8 mouse cellular contexts compared by ENCODE assay signal in the genomic region with DNA sequence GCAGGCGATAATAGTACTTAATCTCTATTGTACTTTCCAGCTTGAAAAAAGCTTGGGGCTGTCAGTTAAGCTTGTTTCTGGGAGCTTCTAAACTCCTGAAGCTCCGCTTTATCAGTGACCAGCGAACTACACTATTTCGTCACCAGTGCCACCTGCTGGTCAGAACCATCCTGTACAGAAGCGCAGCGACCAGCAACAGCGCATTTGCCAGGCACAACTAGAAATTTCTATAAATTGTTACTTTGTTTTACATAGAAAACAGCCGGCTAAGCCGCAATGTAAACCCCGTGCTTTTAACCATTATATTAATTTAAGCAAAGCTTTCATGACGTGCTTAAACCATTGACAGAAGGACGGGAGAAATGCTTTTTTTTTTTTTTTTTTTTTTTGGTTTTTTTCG. TPM values are rescaled to one million over a fixed set of nuclear protein-coding genes. Genes with fewer than 3 reads are reported as not detected.
DNase-seq lines count a peak whose midpoint lies in the region; ATAC-seq lines count a peak whose summit lies in the region.

No protein-coding gene starts in this region.

- peak overlapping the region; percentile 50 for H3K4me3 ChIP-seq in hindbrain, embryonic 16.5 days (ENCODE audit: low read length)

- peaks cover 10% of the 10 kb centered on the region for H3K36me3 ChIP-seq in hindbrain, embryonic 16.5 days (ENCODE audit: control insufficient read depth, insufficient read depth, low read length)

- peaks cover 6% of the 10 kb centered on the region for H3K9me3 ChIP-seq in hindbrain, embryonic 16.5 days (ENCODE audit: control insufficient read depth, low read length)

- WGBS in hindbrain, embryonic 16.5 days = 4% methylated on average over 13 of the region's 13 CpGs

- peaks cover 10% of the 10 kb centered on the region for H3K27me3 ChIP-seq in hindbrain, embryonic 16.5 days (replicated peaks; ENCODE audit: control insufficient read depth, insufficient read depth, low read length)

- peak overlapping the region; percentile 83 for H3K4me2 ChIP-seq in hindbrain, embryonic 16.5 days (ENCODE audit: low read length)

- H3K9ac ChIP-seq in hindbrain, embryonic 16.5 days (ENCODE audit: low read depth, low read length) = no peak overlapping the region

- DNase-seq in MN1 (ENCODE audit: low spot score) = peak; percentile 26
- peak; percentile 84 for DNase-seq in c-Kit-positive CD71-negative TER-119-negative erythroid progenitor cells, embryonic 14.5 days (ENCODE audit: low read depth)
- DNase-seq in left cerebral cortex, adult 11 months (ENCODE audit: low spot score) = peak; percentile 43
- DNase-seq in lung, postnatal 4 days = peak; percentile 62 to 81
- peak; percentile 70 to 81 for DNase-seq in right cerebral cortex, postnatal 10 days (ENCODE audit: low spot score in 2 of 2)
- DNase-seq in urinary bladder, postnatal 36 days (ENCODE audit: low spot score in 2 of 2) = peak; percentile 44 to 58

- peak; percentile 81 for ATAC-seq in frontal cortex, adult (ENCODE audit: low TSS enrichment)
- 0 out of 2 replicates have a peak, but pooled peaks have one; percentile 46 for ATAC-seq in hindbrain, embryonic 16.5 days

- H3K4me1 ChIP-seq in hindbrain, embryonic 16.5 days (ENCODE audit: control insufficient read depth, insufficient read depth, low read depth, low read length) = peaks cover 4% of the 10 kb centered on the region

- H3K27ac ChIP-seq in hindbrain, embryonic 16.5 days (ENCODE audit: low read depth, low read length) = no peak overlapping the region

RNA-seq across cellular contexts. Expression of a gene that starts 0.9 kb away (rescaled TPM):
- 0.18 and 0.47 TPM in 2 replicates for polyA plus RNA-seq in hindbrain, embryonic 16.5 days (2015; fragmentation: Nextera tagmentation; extraction: Ambion mirVana)

RNA-seq across cellular contexts. Expression of a gene that starts 7.9 kb away (rescaled TPM):
- not detected in 2 replicates for polyA plus RNA-seq in hindbrain, embryonic 16.5 days (2015; fragmentation: Nextera tagmentation; extraction: Ambion mirVana)

RNA-seq across cellular contexts. Expression of a gene that starts 10.5 kb away (rescaled TPM):
- polyA plus RNA-seq in hindbrain, embryonic 16.5 days (2015; fragmentation: Nextera tagmentation; extraction: Ambion mirVana) = 705 and 838 TPM in 2 replicates

RNA-seq across cellular contexts. Expression of a gene that starts 17.9 kb away (rescaled TPM):
- polyA plus RNA-seq in hindbrain, embryonic 16.5 days (2015; fragmentation: Nextera tagmentation; extraction: Ambion mirVana) = 21.9 and 25.1 TPM in 2 replicates

RNA-seq across cellular contexts. Expression of a gene that starts 51.5 kb away (rescaled TPM):
- 0.12 and 0.19 TPM in 2 replicates for polyA plus RNA-seq in hindbrain, embryonic 16.5 days (2015; fragmentation: Nextera tagmentation; extraction: Ambion mirVana)

Comparison
In these comparisons a context has a peak if more than half of its experiments do, and no peak if none do; other contexts are left out.
1. DNase-seq: peak in every context shown above with its lines; median percentile 84 in c-Kit-positive CD71-negative TER-119-negative erythroid progenitor cells, embryonic 14.5 days; 76 in right cerebral cortex, postnatal 10 days; 72 in lung, postnatal 4 days; 51 in urinary bladder, postnatal 36 days; 43 in left cerebral cortex, adult 11 months; 26 in MN1.